ENCODE assay signal across 10 mouse cellular contexts in genomic region chr5:123746253-123746652, GRCm38 (mm10). TPM values are rescaled to one million over a fixed set of nuclear protein-coding genes. Genes with fewer than 3 reads are reported as not detected.
DNase-seq lines count a peak whose midpoint lies in the region; ATAC-seq and TF ChIP-seq lines count a peak whose summit lies in the region.
"Had no signal": no experiment of that assay in that cellular context is flagged by ENCODE, and none has a peak within 500 bp of the region (broad histone marks: within the 10 kb centered on the region; RNA-seq: fewer than 3 reads in every experiment).

No protein-coding gene starts in this region.

- 0 out of 2 replicates have a peak overlapping the region, but pooled peaks have one; percentile 13 for H3K4me3 ChIP-seq in neural tube, embryonic 11.5 days (ENCODE audit: low read depth, low read length)
- peak overlapping the region; percentile 56 for H3K4me3 ChIP-seq in limb, embryonic 14.5 days (replicated peaks; ENCODE audit: low read length)

- no peaks in the 10 kb centered on the region for H3K27me3 ChIP-seq in neural tube, embryonic 11.5 days (ENCODE audit: control insufficient read depth, insufficient read depth, low read length)
- no peaks in the 10 kb centered on the region for H3K27me3 ChIP-seq in limb, embryonic 14.5 days (ENCODE audit: control insufficient read depth, insufficient read depth, low read length)

- H3K4me1 ChIP-seq in neural tube, embryonic 11.5 days (ENCODE audit: control insufficient read depth, insufficient read depth, low read length): peaks cover 16% of the 10 kb centered on the region
- peaks cover 25% of the 10 kb centered on the region for H3K4me1 ChIP-seq in limb, embryonic 14.5 days (ENCODE audit: control insufficient read depth, insufficient read depth, low read length)

- no peaks in the 10 kb centered on the region for H3K9me3 ChIP-seq in neural tube, embryonic 11.5 days (ENCODE audit: control insufficient read depth, low read length)
- H3K9me3 ChIP-seq in limb, embryonic 14.5 days (ENCODE audit: control insufficient read depth, low read length): no peaks in the 10 kb centered on the region

- DNase-seq in adrenal gland, postnatal 10 days: peak; percentile 13
- no peak for DNase-seq in adrenal gland, postnatal 4 days (ENCODE audit: low spot score in 2 of 2)
- no peak for DNase-seq in neural tube, embryonic 11.5 days (ENCODE audit: low spot score)
- no peak for DNase-seq in neural tube, embryonic 10.5 days (ENCODE audit: extremely low spot score, low spot score)
- DNase-seq in limb, embryonic 14.5 days (ENCODE audit: low spot score): no peak
- DNase-seq in left cerebral cortex, postnatal 36 days (ENCODE audit: low spot score in 2 of 2): no peak
- no peak for DNase-seq in gastrocnemius, postnatal 25 days
- no peak for DNase-seq in frontal cortex, postnatal 36 days (ENCODE audit: low spot score in 2 of 2)
- DNase-seq: thymus, adult 18-20 months had no signal

- no peak overlapping the region for H3K27ac ChIP-seq in neural tube, embryonic 11.5 days (ENCODE audit: low read depth, low read length)
- no peak overlapping the region; the same call in 1 of the 2 replicates for H3K27ac ChIP-seq in limb, embryonic 14.5 days (replicated peaks; ENCODE audit: low read depth, low read length)
- H3K27ac ChIP-seq: macrophage had no signal

- intact Hi-C loops in left cerebral cortex, postnatal 36 days (cut with DNase I): no loop called here

- peaks cover 10% of the 10 kb centered on the region for H3K36me3 ChIP-seq in neural tube, embryonic 11.5 days (ENCODE audit: control insufficient read depth, insufficient read depth, low read length)
- peaks cover 28% of the 10 kb centered on the region for H3K36me3 ChIP-seq in limb, embryonic 14.5 days (ENCODE audit: control insufficient read depth, insufficient read depth, low read length)

- H3K9ac ChIP-seq in neural tube, embryonic 11.5 days (ENCODE audit: low read length): no peak overlapping the region
- H3K9ac ChIP-seq in limb, embryonic 14.5 days (ENCODE audit: low read depth, low read length, severe bottlenecking): 0 out of 2 replicates have a peak overlapping the region, but pooled peaks have one; percentile 3

- no peak for ATAC-seq in neural tube, embryonic 11.5 days (ENCODE audit: insufficient read depth, low FRiP score, low TSS enrichment)
- no peak for ATAC-seq in limb, embryonic 14.5 days (ENCODE audit: low FRiP score, low read depth)

- no peak for TF ChIP-seq POLR2A in limb, embryonic 14.5 days (IDR thresholded peaks at IDR 0.05; ENCODE audit: borderline replicate concordance, extremely low read depth, insufficient read depth, insufficient read length)

- peak overlapping the region; percentile 71; the same call in 1 of the 2 replicates for H3K4me2 ChIP-seq in neural tube, embryonic 11.5 days (ENCODE audit: low read depth)
- peak overlapping the region; percentile 47 for H3K4me2 ChIP-seq in limb, embryonic 14.5 days (replicated peaks; ENCODE audit: low read depth, low read length, severe bottlenecking)

RNA-seq across cellular contexts. Expression of gene Rsrc2, which starts 3.0 kb away (rescaled TPM):
- total RNA-seq in adrenal gland, postnatal 10 days (2021): 10 to 100 TPM; 63.7 to 76.4 TPM
- total RNA-seq in adrenal gland, postnatal 4 days (2021): 100 to 1,000 TPM in 1 of 2 experiments, 10 to 100 TPM in 1; 98.7 to 101 TPM
- polyA plus RNA-seq in neural tube, embryonic 11.5 days (2014; fragmentation: Nextera tagmentation; extraction: Ambion mirVana): 154 and 166 TPM in 2 replicates
- 76.3 and 120 TPM in 2 replicates for polyA plus RNA-seq in limb, embryonic 14.5 days (2012; rRNA removed)
- 113 and 124 TPM in 2 replicates for polyA plus RNA-seq in limb, embryonic 14.5 days (2014; fragmentation: Nextera tagmentation; extraction: Ambion mirVana)
- 10 to 100 TPM; 69.7 to 86.1 TPM for total RNA-seq in left cerebral cortex, postnatal 36 days (2021)
- 10 to 100 TPM; 31.5 to 36.2 TPM for total RNA-seq in gastrocnemius, postnatal 25 days (2021)

RNA-seq across cellular contexts. Expression of gene Kntc1, which starts 3.3 kb away (rescaled TPM):
- 10 to 100 TPM in 1 of 2 experiments, 1 to 10 TPM in 1; 8.0 to 12.9 TPM for total RNA-seq in adrenal gland, postnatal 10 days (2021)
- total RNA-seq in adrenal gland, postnatal 4 days (2021): 10 to 100 TPM; 14.3 to 22.3 TPM
- 30.8 and 36.2 TPM in 2 replicates for polyA plus RNA-seq in neural tube, embryonic 11.5 days (2014; fragmentation: Nextera tagmentation; extraction: Ambion mirVana)
- polyA plus RNA-seq in limb, embryonic 14.5 days (2012; rRNA removed): 30.6 and 31.2 TPM in 2 replicates
- polyA plus RNA-seq in limb, embryonic 14.5 days (2014; fragmentation: Nextera tagmentation; extraction: Ambion mirVana): 26.0 and 30.2 TPM in 2 replicates
- 1 to 10 TPM in 1 of 2 experiments, under 1 TPM in 1; 0.84 to 1.2 TPM for total RNA-seq in left cerebral cortex, postnatal 36 days (2021)
- total RNA-seq in gastrocnemius, postnatal 25 days (2021): under 1 TPM; 0.28 to 0.99 TPM

RNA-seq across cellular contexts. Expression of gene Zcchc8, which starts 25.4 kb away (rescaled TPM):
- total RNA-seq in adrenal gland, postnatal 10 days (2021): 10 to 100 TPM; 39.7 to 54.2 TPM
- 10 to 100 TPM; 63.1 to 69.9 TPM for total RNA-seq in adrenal gland, postnatal 4 days (2021)
- 71.3 and 80.5 TPM in 2 replicates for polyA plus RNA-seq in neural tube, embryonic 11.5 days (2014; fragmentation: Nextera tagmentation; extraction: Ambion mirVana)
- 84.5 and 86.9 TPM in 2 replicates for polyA plus RNA-seq in limb, embryonic 14.5 days (2012; rRNA removed)
- polyA plus RNA-seq in limb, embryonic 14.5 days (2014; fragmentation: Nextera tagmentation; extraction: Ambion mirVana): 70.9 and 76.1 TPM in 2 replicates
- 10 to 100 TPM; 39.5 to 49.0 TPM for total RNA-seq in left cerebral cortex, postnatal 36 days (2021)
- 10 to 100 TPM; 16.2 to 17.4 TPM for total RNA-seq in gastrocnemius, postnatal 25 days (2021)

Comparison
In these comparisons a context has a peak if more than half of its experiments do, and no peak if none do; other contexts are left out.
1. RNA of gene Kntc1, which starts 3.3 kb away (total RNA-seq): 14.3 to 22.3 TPM in adrenal gland, postnatal 4 days and 8.0 to 12.9 TPM in adrenal gland, postnatal 10 days; 0.84 to 1.2 TPM in left cerebral cortex, postnatal 36 days and 0.28 to 0.99 TPM in gastrocnemius, postnatal 25 days; every median in the first group is over 4 times any median in the second.